Mouse (Mus musculus) adrenal gland, postnatal 14 days (tissue): Measurements from ENCODE around the gene Zc2hc1c. TPM values are rescaled to one million over a fixed set of nuclear protein-coding genes. Genes with fewer than 3 reads are reported as not detected.

Experiments used
- DNase-seq: peaks from one replicate; pipeline ENCODE4 v3.0.0; 2021; ENCODE audit warnings: mixed read lengths
- microRNA-seq, 2 experiments: library from miRNA; unstranded; fragments of <30 nt; microRNA quantifications; one replicate each; pipeline ENCODE4 v1.2.0; 2021
- total RNA-seq: library from RNA; stranded (reverse); gene quantifications from 2 replicates; pipeline ENCODE4 v1.2.3, GENCODE M21; 2021

Gene Zc2hc1c
- total RNA-seq, 1 experiment from 2014 or later, result 1.1 TPM

DNA sequence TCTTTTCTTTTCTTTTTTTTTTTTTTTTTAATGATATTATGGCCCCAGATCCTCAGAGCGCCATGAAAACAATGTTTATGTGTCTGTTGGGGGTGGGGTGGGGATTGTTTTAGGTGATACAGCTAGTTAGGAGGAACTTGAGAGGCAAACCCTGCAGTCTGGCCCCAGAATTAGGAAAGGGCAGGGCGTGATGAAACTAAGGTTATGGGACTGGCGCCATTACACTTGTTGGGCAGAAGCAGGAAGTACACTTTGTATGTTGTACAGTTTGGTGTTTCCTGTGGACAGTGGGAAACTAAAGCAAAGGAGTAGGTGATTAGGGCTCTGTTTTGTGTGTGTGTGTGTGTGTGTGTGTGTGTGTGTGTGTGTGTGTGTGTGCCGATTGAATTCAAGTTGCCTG, 51.6 kb downstream of the Zc2hc1c start:
- DNase-seq, result peak; percentile 42

DNA sequence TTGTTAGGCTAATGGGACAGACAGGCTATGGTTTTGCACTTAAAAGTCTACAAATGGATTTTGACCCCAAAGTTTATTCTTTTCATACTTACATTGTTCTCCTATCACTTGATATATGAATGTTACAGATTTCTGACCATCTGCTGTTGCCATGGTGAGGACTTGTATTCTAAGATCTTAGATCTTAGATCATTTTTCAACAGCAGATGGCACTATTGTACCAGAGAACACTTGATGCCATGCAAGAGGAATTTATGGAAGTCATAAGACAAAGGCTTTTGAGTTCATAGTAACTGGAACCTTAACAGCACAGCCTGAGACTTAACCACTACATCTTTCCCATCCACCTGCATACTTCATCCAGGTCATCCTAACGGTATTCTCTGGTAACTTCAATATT, 52.7 kb downstream of the Zc2hc1c start:
- DNase-seq, result peak; percentile 39

DNA sequence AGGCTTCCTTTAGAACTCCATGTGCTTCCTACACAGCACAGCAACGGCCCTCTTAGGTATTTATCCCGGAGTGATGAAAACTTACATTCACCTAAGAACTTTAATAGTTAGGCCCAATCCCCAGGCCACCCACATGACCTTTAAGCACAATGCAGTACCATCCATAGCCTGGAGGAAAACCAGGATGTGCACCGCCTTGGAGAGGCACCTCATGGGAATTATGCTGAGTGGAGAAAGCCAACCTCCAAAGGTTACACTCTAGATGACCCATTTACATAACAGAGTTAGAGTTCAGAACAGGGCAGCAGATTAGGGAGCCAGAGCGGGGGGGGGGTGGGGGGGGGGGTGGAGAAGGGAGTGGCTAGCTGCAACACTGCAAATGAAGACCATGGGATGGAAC, 53.9 kb downstream of the Zc2hc1c start:
- no peak for DNase-seq

DNA sequence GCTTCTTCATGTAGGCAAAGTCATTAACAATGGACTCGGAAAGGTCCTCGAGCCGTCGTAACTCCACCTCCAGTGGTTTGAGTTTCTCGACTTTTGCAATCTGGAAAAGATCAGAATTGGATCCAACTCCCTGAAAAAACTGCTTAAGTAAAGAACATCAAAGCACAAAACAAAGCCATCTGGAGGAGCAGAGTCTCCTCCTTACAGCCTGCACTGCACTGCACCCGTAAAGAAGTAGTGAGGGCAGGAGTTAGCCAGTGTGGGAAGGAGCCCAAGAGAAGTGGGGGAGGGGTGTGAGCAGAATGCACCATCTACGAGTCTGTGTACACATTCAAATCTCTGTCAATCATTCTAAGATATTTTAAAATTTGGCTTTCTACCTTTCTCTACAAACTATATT, 55.9 kb downstream of the Zc2hc1c start:
- DNase-seq, result no peak

GRCm38 (mm10) chr12:85345559-85345958, 57.2 kb downstream of the Zc2hc1c start:
- DNase-seq, result no peak

DNA sequence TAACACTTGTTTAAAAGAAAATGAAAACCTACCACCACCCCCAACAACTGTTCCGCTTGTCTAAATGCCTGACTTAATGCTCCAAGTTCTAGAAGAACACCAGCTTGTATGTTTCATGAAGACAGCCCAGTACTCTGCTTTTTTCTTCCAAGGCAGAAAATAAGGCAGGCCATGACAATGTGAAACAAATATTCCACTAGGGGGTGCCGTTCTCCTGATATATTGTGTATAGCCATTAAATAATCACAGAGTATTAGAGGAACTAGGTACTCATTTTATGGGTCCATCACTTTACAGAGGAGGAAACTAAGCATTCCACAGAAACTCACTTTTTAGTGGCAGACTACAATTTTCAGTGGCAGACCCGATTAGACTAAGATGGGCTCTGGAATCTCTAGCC, 58.0 kb downstream of the Zc2hc1c start:
- DNase-seq, result peak; percentile 71

DNA sequence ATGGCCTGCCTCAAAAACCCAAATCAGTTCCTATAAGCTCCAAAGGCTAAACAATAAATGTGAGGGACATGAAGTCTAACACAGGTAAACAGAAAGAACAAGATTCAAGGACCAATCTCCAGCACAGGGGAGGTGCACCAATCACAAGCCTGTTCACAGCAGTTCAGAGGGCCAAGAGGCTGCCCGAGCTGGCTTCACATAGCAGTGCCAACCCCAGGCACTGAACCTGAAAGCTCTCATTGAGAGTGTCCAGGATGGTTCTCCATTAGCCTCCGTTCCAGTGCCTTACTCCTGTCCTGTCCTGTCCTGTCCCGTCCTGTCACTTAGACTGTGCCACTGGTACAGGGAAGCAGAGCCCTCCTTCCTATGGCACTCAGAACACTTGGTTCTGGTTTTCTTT, 58.8 kb downstream of the Zc2hc1c start:
- DNase-seq, result no peak

DNA sequence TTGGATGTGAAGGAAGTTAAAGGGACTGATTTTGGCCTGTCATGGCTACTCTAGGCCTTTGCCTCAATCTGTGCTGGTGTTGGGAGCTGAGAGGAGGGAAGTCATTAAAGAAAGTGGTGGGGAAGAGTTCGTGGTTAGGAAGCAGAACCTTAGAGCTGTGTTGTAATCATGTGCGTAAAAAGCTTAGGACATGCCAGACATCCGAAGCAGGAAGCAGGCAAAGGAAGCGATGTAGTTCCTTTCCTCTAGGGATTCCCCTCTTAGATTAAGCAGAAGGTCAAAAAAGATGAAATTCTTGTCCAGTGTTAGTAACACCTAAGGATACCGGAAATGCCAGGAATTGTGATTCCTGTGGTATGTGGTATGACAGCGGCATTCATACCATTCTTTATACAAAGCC, 59.9 kb downstream of the Zc2hc1c start:
- no peak for DNase-seq

Small RNA genes within 50 kb of the gene (microRNA-seq; reads per million reads assigned to microRNA genes)
- 0 to 0.76 reads per million in 2 experiments for gene Mir6938

Other genes starting within 250 kb of the Zc2hc1c start
- gene Prox2, start 177.8 kb upstream of the Zc2hc1c start, total RNA-seq, result 4.7 and 6.7 TPM in 2 replicates
- gene Dlst, start 177.8 kb upstream of the Zc2hc1c start, total RNA-seq, result 692 and 702 TPM in 2 replicates
- gene Rps6kl1, start 137.3 kb upstream of the Zc2hc1c start, total RNA-seq, result 1.7 and 2.2 TPM in 2 replicates
- gene Pgf, start 110.8 kb upstream of the Zc2hc1c start, total RNA-seq, result 0.85 and 1.2 TPM in 2 replicates
- gene Eif2b2, start 69.1 kb upstream of the Zc2hc1c start, total RNA-seq, result 69.7 and 79.3 TPM in 2 replicates
- 9.3 and 11.3 TPM in 2 replicates for gene Mlh3, start 18.0 kb upstream of the Zc2hc1c start, total RNA-seq
- 31.5 and 38.3 TPM in 2 replicates for gene Acyp1, start 153 bp upstream of the Zc2hc1c start, total RNA-seq
- gene Nek9, start 50.8 kb downstream of the Zc2hc1c start, total RNA-seq, result 65.7 and 66.2 TPM in 2 replicates
- gene Tmed10, start 86.3 kb downstream of the Zc2hc1c start, total RNA-seq, result 236 and 243 TPM in 2 replicates
- gene Fos, start 185.3 kb downstream of the Zc2hc1c start, total RNA-seq, result 11.8 and 39.6 TPM in 2 replicates